Mouse (Mus musculus): Measurements from ENCODE around the gene Acot12. TPM values are rescaled to one million over a fixed set of nuclear protein-coding genes. Genes with fewer than 3 reads are reported as not detected.

Acot12 gene
- polyA plus RNA-seq, 1 experiment from 2014 or later, result not detected

DNA sequence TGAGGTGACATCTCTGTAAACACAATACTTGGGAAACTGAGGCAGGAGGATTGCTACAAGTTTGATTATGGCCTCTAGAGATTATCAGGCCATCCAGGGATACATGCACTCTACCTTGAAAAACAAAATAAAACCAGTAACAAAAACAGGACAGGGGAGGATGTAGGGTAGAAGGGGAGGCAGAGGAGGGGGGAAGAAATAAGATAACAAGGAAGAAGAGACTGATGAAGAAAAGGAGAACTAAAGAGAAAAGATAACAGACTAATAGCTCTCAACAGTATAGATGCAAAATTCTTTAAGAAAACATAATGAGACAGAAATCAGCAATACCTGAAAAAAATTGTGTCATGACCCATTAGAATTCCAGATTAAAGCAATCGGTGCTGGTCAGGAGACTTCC lies 4.1 kb upstream of the Acot12 start:
- Histone ChIP-seq H3K27me3 (peaks cover 23% of the 10 kb centered on the region), H3K9me3 (no peaks in the 10 kb centered on the region), H3K27ac (no peak overlapping the region), H3K4me2 (replicated peaks) (no peak overlapping the region), H3K36me3 (no peaks in the 10 kb centered on the region), H3K4me1 (0 out of 2 replicates have a peak, but pooled peaks cover 11% of the 10 kb centered on the region), H3K4me3 (no peak overlapping the region), H3K9ac (no peak overlapping the region)
- ATAC-seq (ENCODE audit: low FRiP score, low read depth), result no peak
- 81% methylated on average over 1 of the region's 1 CpGs for WGBS

DNA sequence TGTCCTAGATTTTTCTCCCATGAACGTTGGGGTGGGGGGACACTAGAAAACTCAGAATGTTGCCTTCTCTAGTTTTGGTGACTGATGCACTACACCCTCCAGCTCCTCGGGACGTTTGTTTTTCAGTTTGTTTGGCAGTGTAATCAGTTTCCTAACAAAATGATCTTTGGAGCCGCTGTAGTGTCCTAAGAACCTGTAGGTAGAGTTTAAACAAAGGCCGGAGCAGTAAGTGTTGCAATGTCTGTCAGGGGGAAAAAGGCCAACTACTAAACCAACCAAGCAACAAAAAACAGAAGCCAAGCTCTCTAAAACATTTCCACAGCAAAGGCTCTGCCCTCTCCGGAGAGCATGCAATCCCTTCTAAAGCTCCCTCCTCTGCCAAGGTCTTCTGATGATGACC lies 461 bp upstream of the Acot12 start:
- peaks cover 31% of the 10 kb centered on the region for H3K27me3 ChIP-seq
- H3K9ac ChIP-seq, result no peak overlapping the region
- H3K4me1 ChIP-seq, result 0 out of 2 replicates have a peak, but pooled peaks cover 15% of the 10 kb centered on the region
- no peaks in the 10 kb centered on the region for H3K9me3 ChIP-seq
- no peaks in the 10 kb centered on the region for H3K36me3 ChIP-seq
- H3K4me3 ChIP-seq, result peak overlapping the region; percentile 44
- no peak overlapping the region for H3K27ac ChIP-seq
- 65% methylated on average over 6 of the region's 6 CpGs for WGBS
- H3K4me2 ChIP-seq (replicated peaks), result peak overlapping the region; percentile 81
- ATAC-seq (ENCODE audit: low FRiP score, low read depth), result no peak

DNA sequence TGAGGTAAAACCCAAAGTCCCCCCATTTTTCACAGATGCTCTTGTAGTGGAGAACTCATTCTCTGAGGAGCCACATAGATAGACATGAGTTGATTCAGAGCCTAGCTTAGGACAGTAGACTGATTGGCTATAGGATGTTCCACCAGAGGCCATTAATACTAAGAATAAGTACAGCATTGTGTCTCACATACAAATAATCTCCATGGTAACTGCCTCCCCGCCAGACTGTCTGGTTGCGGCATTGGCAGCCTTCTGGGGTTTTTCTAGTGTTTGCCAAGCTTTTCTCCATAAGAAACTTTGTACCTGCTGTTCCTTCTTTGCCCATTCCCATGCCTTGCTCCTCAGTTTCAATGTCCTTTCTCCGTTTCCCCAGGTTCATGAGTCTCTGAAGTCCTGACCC lies 1.9 kb downstream of the Acot12 start:
- no peak overlapping the region for H3K9ac ChIP-seq
- no peak overlapping the region for H3K27ac ChIP-seq
- no peak overlapping the region for H3K4me3 ChIP-seq
- no peaks in the 10 kb centered on the region for H3K9me3 ChIP-seq
- WGBS, result 90% methylated on average over 3 of the region's 3 CpGs
- ATAC-seq (ENCODE audit: low FRiP score, low read depth), result no peak
- H3K4me2 ChIP-seq (replicated peaks), result no peak overlapping the region
- 0 out of 2 replicates have a peak, but pooled peaks cover 15% of the 10 kb centered on the region for H3K4me1 ChIP-seq
- peaks cover 31% of the 10 kb centered on the region for H3K27me3 ChIP-seq
- H3K36me3 ChIP-seq, result no peaks in the 10 kb centered on the region

- Histone ChIP-seq H3K9me3 (no peaks in the 10 kb centered on the region), H3K27me3 (peaks cover 15% of the 10 kb centered on the region), H3K4me2 (replicated peaks) (no peak overlapping the region), H3K4me3 (no peak overlapping the region), H3K4me1 (0 out of 2 replicates have a peak, but pooled peaks cover 11% of the 10 kb centered on the region), H3K36me3 (no peaks in the 10 kb centered on the region), H3K9ac (no peak overlapping the region), H3K27ac (no peak overlapping the region)
- 86% methylated on average over 5 of the region's 5 CpGs for WGBS
- ATAC-seq (ENCODE audit: low FRiP score, low read depth), result no peak
Measured at GRCm38 (mm10) chr13:91746470-91746869, 5.2 kb downstream of the Acot12 start.

- H3K4me2 ChIP-seq (replicated peaks), result no peak overlapping the region
- no peak overlapping the region for H3K4me3 ChIP-seq
- no peak overlapping the region for H3K27ac ChIP-seq
- no peaks in the 10 kb centered on the region for H3K36me3 ChIP-seq
- H3K9me3 ChIP-seq, result no peaks in the 10 kb centered on the region
- no peak for ATAC-seq (ENCODE audit: low FRiP score, low read depth)
- H3K4me1 ChIP-seq, result 0 out of 2 replicates have a peak, but pooled peaks cover 1% of the 10 kb centered on the region
- no peak overlapping the region for H3K9ac ChIP-seq
- no peaks in the 10 kb centered on the region for H3K27me3 ChIP-seq
- WGBS, result 93% methylated on average over 2 of the region's 2 CpGs
Measured at GRCm38 (mm10) chr13:91748401-91748800, 7.1 kb downstream of the Acot12 start.

DNA sequence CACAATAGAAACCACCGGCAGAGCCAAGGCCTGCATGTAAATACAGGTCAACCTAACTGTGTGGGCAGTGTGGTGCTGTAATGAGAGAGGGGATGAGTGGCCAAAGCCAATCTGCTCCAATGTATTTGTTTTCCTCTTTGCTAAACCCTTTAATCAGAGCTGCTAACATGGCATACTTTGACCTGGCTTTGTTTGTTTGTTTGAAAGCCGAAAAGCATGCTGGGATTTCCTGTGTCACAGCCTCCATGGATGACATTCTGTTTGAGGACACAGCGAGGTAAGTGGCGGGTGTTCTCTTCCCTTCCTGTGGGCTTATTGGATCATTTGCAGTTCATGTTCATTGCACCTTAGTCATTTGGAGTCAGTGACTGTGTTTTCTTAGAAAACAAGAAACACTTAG lies 8.7 kb downstream of the Acot12 start:
- Histone ChIP-seq H3K4me3 (no peak overlapping the region), H3K27me3 (no peaks in the 10 kb centered on the region), H3K9me3 (no peaks in the 10 kb centered on the region), H3K4me2 (replicated peaks) (no peak overlapping the region), H3K4me1 (0 out of 2 replicates have a peak, but pooled peaks cover 6% of the 10 kb centered on the region), H3K9ac (no peak overlapping the region), H3K36me3 (no peaks in the 10 kb centered on the region), H3K27ac (no peak overlapping the region)
- ATAC-seq (ENCODE audit: low FRiP score, low read depth), result no peak
- WGBS, result 86% methylated on average over 4 of the region's 4 CpGs

GRCm38 (mm10) chr13:91753724-91754123 lies 12.4 kb downstream of the Acot12 start:
- 59% methylated on average over 4 of the region's 4 CpGs for WGBS
- Histone ChIP-seq H3K9me3 (no peaks in the 10 kb centered on the region), H3K36me3 (no peaks in the 10 kb centered on the region), H3K4me3 (no peak overlapping the region), H3K9ac (no peak overlapping the region), H3K4me1 (0 out of 2 replicates have a peak, but pooled peaks cover 6% of the 10 kb centered on the region), H3K27me3 (no peaks in the 10 kb centered on the region), H3K4me2 (replicated peaks) (no peak overlapping the region), H3K27ac (no peak overlapping the region)
- ATAC-seq (ENCODE audit: low FRiP score, low read depth), result no peak

GRCm38 (mm10) chr13:91754762-91755161 lies 13.4 kb downstream of the Acot12 start:
- Histone ChIP-seq H3K36me3 (no peaks in the 10 kb centered on the region), H3K4me2 (replicated peaks) (no peak overlapping the region), H3K4me1 (0 out of 2 replicates have a peak, but pooled peaks cover 6% of the 10 kb centered on the region), H3K9me3 (no peaks in the 10 kb centered on the region), H3K27ac (no peak overlapping the region), H3K27me3 (no peaks in the 10 kb centered on the region), H3K4me3 (no peak overlapping the region), H3K9ac (no peak overlapping the region)
- no peak for ATAC-seq (ENCODE audit: low FRiP score, low read depth)

- 91% methylated on average over 4 of the region's 4 CpGs for WGBS
- H3K4me3 ChIP-seq, result no peak overlapping the region
- H3K27me3 ChIP-seq, result no peaks in the 10 kb centered on the region
- H3K4me2 ChIP-seq (replicated peaks), result no peak overlapping the region
- H3K9ac ChIP-seq, result no peak overlapping the region
- H3K9me3 ChIP-seq, result no peaks in the 10 kb centered on the region
- H3K27ac ChIP-seq, result no peak overlapping the region
- H3K4me1 ChIP-seq, result 0 out of 2 replicates have a peak, but pooled peaks cover 6% of the 10 kb centered on the region
- no peaks in the 10 kb centered on the region for H3K36me3 ChIP-seq
- ATAC-seq (ENCODE audit: low FRiP score, low read depth), result no peak
Measured at GRCm38 (mm10) chr13:91756230-91756629, 14.9 kb downstream of the Acot12 start.

DNA sequence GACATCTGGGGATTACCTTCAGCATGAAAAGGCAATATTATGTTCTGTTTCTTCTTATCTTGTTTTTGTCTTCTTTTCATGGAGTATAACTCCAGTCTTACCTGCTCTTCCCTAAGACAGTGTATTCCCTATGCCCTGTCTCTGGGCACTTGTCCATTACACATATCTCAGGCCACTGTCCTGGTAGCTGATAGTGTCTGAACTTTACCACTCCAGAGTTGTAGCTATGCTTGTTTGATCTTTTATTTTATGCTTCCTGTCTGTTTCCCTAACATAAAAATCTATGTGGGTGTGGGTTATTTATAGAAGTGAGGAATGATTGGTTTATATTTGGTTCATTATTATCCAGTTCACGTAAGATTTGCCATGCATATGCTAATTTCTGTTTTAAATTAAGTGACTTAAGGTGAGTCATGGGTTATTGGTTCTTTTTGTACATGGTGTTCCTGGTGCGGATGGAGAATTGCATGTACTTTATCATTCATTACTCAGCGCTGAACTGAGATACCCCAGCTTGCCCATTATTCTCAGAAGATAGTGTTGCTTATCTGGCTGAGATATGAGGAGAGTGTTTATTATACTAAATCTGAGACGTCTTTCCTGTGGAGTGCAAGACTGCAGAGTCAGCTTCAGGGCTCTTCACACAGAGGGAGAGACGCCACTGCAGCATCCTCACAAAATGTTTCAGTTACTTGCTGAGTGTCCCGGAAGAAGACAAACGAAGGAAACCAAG lies 17.2 kb downstream of the Acot12 start:
- WGBS, result 77% methylated on average over 7 of the region's 7 CpGs
- no peaks in the 10 kb centered on the region for H3K9me3 ChIP-seq
- no peak for ATAC-seq (ENCODE audit: low FRiP score, low read depth)
- no peak overlapping the region for H3K27ac ChIP-seq
- no peaks in the 10 kb centered on the region for H3K27me3 ChIP-seq
- no peak overlapping the region for H3K4me3 ChIP-seq
- H3K4me1 ChIP-seq, result 0 out of 2 replicates have a peak, but pooled peaks cover 4% of the 10 kb centered on the region
- H3K36me3 ChIP-seq, result no peaks in the 10 kb centered on the region
- no peak overlapping the region for H3K9ac ChIP-seq
- no peak overlapping the region for H3K4me2 ChIP-seq (replicated peaks)

- Histone ChIP-seq H3K4me3 (no peak overlapping the region), H3K9ac (no peak overlapping the region), H3K27ac (no peak overlapping the region), H3K9me3 (no peaks in the 10 kb centered on the region), H3K4me2 (replicated peaks) (no peak overlapping the region), H3K27me3 (no peaks in the 10 kb centered on the region), H3K4me1 (no peaks in the 10 kb centered on the region), H3K36me3 (no peaks in the 10 kb centered on the region)
- ATAC-seq (ENCODE audit: low FRiP score, low read depth), result no peak
- 86% methylated on average over 8 of the region's 8 CpGs for WGBS
Measured at GRCm38 (mm10) chr13:91759791-91760190, 18.5 kb downstream of the Acot12 start.

GRCm38 (mm10) chr13:91760302-91761050 lies 19.2 kb downstream of the Acot12 start:
- no peak overlapping the region for H3K4me2 ChIP-seq (replicated peaks)
- no peaks in the 10 kb centered on the region for H3K27me3 ChIP-seq
- no peaks in the 10 kb centered on the region for H3K9me3 ChIP-seq
- no peak for ATAC-seq (ENCODE audit: low FRiP score, low read depth)
- 86% methylated on average over 8 of the region's 8 CpGs for WGBS
- H3K9ac ChIP-seq, result no peak overlapping the region
- H3K36me3 ChIP-seq, result no peaks in the 10 kb centered on the region
- no peak overlapping the region for H3K4me3 ChIP-seq
- no peak overlapping the region for H3K27ac ChIP-seq
- no peaks in the 10 kb centered on the region for H3K4me1 ChIP-seq

Data from limb, embryonic 13.5 days (tissue).